Mouse (Mus musculus) c-Kit-positive CD71-negative TER-119-negative erythroid progenitor cells, embryonic 14.5 days (primary cell): ENCODE results near the gene Tmprss11d.
"Not testable (repeated sequence)": the region's sequence is repeated elsewhere in the genome, so short reads cannot be mapped to it uniquely, and the experiment has no call there.

ENCODE experiments used
- DNase-seq: peaks from one replicate; pipeline ENCODE4 v3.0.0-alpha.2; 2013; ENCODE audit warnings: low read depth

The Tmprss11d gene

GRCm38 (mm10) chr5:86373320-86373719, at the start of gene Tmprss11d:
Gene Tmprss11d, minus strand, starts transcription at chr5:86373420.
- DNase-seq = no peak

DNA sequence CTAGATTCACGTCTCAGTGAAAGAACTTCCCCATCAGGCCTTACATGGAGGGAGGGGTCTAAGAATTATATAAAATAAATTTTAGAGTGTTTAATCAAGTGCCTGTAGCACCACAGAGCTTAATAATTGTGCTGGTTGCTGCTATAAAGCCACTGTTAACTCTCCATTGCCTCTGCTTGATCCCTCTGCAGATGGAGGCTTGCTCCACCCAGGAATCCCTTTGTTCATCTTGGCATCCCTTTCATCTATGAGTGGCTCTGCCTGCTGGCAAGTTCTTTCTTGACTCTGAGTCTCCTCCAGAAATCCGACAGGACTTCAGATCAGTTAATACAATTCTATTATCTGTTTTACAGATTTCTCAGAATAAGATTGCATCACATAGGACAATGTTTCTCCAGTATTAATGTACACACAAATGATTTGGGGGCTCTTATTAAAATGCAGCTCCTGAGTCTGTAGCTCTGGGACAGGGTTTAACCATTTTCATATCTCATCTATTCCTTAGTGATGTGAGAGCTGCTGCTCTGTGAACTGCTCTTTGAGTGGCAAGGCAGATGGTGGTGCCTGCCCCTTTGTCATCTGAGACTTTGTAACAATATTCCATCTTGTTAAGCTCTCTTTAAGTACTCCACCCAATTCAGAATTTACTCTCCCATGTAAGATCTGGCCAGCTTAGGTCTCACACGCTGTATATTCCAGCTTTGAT, 48.3 kb upstream of the Tmprss11d start:
- no peak for DNase-seq

- no peak for DNase-seq
These were observed 46.3 kb upstream of the Tmprss11d start for GRCm38 (mm10) chr5:86419494-86419893.

DNA sequence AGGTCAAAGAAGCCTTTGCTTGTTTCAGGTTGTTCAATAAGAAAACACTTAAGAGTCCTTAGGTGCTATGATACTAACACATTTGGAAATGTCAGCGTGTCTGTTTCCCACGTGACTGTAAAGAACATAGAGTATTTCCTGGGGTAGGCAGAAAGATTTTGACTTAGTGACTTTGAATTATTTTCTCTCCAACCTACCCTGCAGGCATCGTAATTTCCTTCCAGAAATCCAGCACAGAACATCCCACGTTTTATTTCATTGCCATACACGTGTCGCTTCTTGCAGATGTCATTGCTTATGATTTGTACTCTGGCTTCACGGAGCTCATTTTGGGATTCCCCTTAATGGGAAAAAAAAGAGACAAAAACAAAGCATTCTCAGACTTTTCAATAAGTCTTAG, 41.1 kb upstream of the Tmprss11d start:
- no peak for DNase-seq

DNA sequence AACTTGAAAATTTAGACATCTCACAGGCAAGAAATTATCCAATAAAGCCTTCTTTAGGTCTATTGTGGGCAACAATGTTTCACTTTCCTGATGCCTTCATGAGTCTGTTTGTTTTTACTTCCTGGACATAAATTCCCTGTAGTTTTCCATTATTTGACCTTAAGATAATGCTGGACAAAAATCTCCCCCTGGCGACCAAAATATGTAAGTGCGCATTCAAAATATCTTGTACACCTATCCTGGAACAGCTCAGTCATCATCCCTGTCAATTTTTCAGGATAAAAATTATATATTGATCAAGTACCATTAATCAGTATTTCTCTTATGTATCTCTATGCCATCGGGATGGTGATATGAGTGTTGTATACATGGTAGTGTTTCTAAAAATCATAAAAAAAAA, 37.6 kb upstream of the Tmprss11d start:
- DNase-seq = peak; percentile 6

GRCm38 (mm10) chr5:86407941-86408340, 34.7 kb upstream of the Tmprss11d start:
- DNase-seq = no peak

DNA sequence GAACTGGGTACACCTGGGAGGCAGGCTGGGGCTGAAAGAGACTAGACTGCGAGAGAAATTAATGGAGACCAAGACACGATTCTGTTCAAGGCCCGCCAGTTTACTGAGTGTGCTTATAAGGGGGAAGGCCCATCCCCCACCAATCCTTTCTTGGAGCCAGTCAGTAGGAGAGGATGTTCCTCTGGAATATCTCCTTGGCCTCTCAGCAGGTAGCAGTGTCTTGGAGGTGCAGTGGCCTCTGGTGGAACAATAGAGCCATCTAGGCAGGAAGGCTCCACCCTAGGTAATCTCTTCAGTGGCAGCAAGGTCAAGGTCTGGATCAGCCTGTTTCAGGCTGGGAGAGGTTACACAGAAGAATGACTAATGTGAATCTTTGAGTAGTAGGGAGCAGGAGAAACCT, 34.0 kb upstream of the Tmprss11d start:
- no peak for DNase-seq

DNA sequence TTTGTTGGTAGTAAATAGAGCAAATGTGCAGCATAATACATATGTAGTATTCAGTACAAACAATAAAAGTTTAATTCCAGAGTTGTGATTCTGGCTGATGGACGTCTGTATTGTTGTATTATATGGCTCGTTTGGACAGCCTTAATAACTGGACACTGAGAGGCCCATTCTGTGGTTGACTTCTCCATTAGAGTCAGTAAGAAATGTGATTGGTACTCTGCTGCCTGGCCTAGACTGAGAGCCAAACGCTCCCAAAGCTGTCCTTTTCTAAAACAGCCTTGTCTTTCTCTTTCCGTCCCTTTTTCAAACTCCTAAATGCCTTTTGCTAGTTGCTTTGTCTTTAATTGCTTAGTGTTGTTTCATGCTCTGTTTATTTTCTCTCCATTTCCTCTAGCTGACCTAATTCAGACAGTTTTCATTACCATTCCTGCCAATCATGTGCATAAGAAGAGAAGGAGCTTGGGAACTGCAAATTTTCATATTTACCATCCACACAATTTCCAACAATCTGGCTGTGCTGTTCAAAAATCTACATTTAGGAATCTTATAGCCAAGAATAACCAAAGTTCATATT, 13.7 kb downstream of the Tmprss11d start:
- DNase-seq = no peak

DNA sequence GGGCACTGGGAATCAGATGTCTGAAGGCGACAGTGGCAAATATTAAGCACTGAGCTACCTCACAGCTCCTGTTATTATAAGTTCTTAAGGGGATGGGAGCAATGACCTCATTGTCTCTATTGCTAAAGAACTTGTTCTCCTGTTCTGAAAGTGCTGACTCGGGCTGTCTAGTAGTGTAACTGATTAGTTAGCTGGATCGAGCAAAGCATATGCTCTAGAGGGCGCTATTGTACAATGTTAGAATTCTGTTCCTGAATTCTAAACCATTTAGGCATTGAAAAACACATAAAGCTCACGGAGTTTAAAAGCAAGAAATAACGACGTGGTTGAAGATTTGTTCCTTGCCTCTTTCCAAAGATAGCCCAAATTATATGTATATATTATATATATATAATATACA, 20.3 kb downstream of the Tmprss11d start:
- peak; percentile 36 for DNase-seq

- not testable (repeated sequence) for DNase-seq
These were observed 54.9 kb downstream of the Tmprss11d start for GRCm38 (mm10) chr5:86318018-86318956.

- no peak for DNase-seq
These were observed 67.1 kb downstream of the Tmprss11d start for GRCm38 (mm10) chr5:86306116-86306515.

- no peak for DNase-seq
These were observed 69.3 kb downstream of the Tmprss11d start for GRCm38 (mm10) chr5:86303877-86304276.

GRCm38 (mm10) chr5:86289208-86289607, 84.0 kb downstream of the Tmprss11d start, which contains the start of gene Tmprss11c:
Gene Tmprss11c, minus strand, starts transcription at chr5:86289308.
- no peak for DNase-seq
